Mouse (Mus musculus) B cell, adult 67 days (primary cell): ENCODE data around the gene Pmis2. TPM values are rescaled to one million over a fixed set of nuclear protein-coding genes. Genes with fewer than 3 reads are reported as not detected.

Experiments
- total RNA-seq, 2 experiments: library from RNA; stranded (reverse); gene quantifications; 4 replicates each; pipeline ENCODE4 v1.2.4; 2023

The Pmis2 gene
- total RNA-seq, result not detected

GRCm38 (mm10) chr7:30671480-30671879 lies at the start of gene Pmis2:
Pmis2 (minus strand) TSS chr7:30671605.

GRCm38 (mm10) chr7:30711942-30712341 lies 40.5 kb upstream of the Pmis2 start, which contains the start of gene Atp4a:
Atp4a (plus strand) TSS chr7:30712209.

GRCm38 (mm10) chr7:30698589-30698988 lies 27.2 kb upstream of the Pmis2 start, which contains the start of gene 2200002J24Rik:
2200002J24Rik (plus strand) TSS chr7:30698926.

GRCm38 (mm10) chr7:30664529-30665200 lies 6.7 kb downstream of the Pmis2 start, which contains the start of gene Haus5:
Haus5 (minus strand) TSS chr7:30664994.

GRCm38 (mm10) chr7:30649591-30650540 lies 21.5 kb downstream of the Pmis2 start, which contains the start of gene Rbm42:
Rbm42 (minus strand) TSS chr7:30650317.

GRCm38 (mm10) chr7:30635752-30636151 lies 35.7 kb downstream of the Pmis2 start, which contains the start of gene Etv2:
Etv2 (minus strand) TSS chr7:30635852.

GRCm38 (mm10) chr7:30625530-30626384 lies 45.6 kb downstream of the Pmis2 start, which contains the start of gene Cox6b1:
Cox6b1 (minus strand) TSS chr7:30626151.

Other genes with a start within 250 kb of the Pmis2 start
- gene Nfkbid, start 249.9 kb downstream of the Pmis2 start, total RNA-seq, result 100 to 1,000 TPM; 400 to 437 TPM
- gene Aplp1, start 226.1 kb downstream of the Pmis2 start, total RNA-seq, result not detected
- gene Kirrel2, start 213.9 kb downstream of the Pmis2 start, total RNA-seq, result not detected
- not detected for gene Nphs1, start 213.3 kb downstream of the Pmis2 start, total RNA-seq
- gene Prodh2, start 178.0 kb downstream of the Pmis2 start, total RNA-seq, result not detected
- gene Arhgap33, start 136.5 kb downstream of the Pmis2 start, total RNA-seq, result 10 to 100 TPM; 18.6 to 20.7 TPM
- 1 to 10 TPM; 3.0 to 4.3 TPM for gene Hspb6, start 119.4 kb downstream of the Pmis2 start, total RNA-seq
- 10 to 100 TPM; 18.8 to 27.2 TPM for gene Proser3, start 119.3 kb downstream of the Pmis2 start, total RNA-seq
- gene Lin37, start 111.8 kb downstream of the Pmis2 start, total RNA-seq, result 10 to 100 TPM; 42.2 to 45.2 TPM
- 100 to 1,000 TPM; 107 to 109 TPM for gene U2af1l4, start 108.3 kb downstream of the Pmis2 start, total RNA-seq
- gene Gm49396, start 108.3 kb downstream of the Pmis2 start, total RNA-seq, result 10 to 100 TPM; 13.9 to 14.0 TPM
- 100 to 1,000 TPM; 129 to 145 TPM for gene Psenen, start 108.0 kb downstream of the Pmis2 start, total RNA-seq
- 1 to 10 TPM; 7.3 to 7.7 TPM for gene Igflr1, start 106.2 kb downstream of the Pmis2 start, total RNA-seq
- 100 to 1,000 TPM; 119 to 136 TPM for gene Kmt2b, start 82.9 kb downstream of the Pmis2 start, total RNA-seq
- gene Zbtb32, start 72.7 kb downstream of the Pmis2 start, total RNA-seq, result 1 to 10 TPM in 1 of 2 experiments, under 1 TPM in 1; 0.90 to 1.5 TPM
- under 1 TPM; 0.39 to 0.52 TPM for gene Upk1a, start 58.8 kb downstream of the Pmis2 start, total RNA-seq
- 100 to 1,000 TPM; 211 to 273 TPM for gene Cox6b1, start 45.5 kb downstream of the Pmis2 start, total RNA-seq
- gene Etv2, start 35.8 kb downstream of the Pmis2 start, total RNA-seq, result not detected
- gene Rbm42, start 21.3 kb downstream of the Pmis2 start, total RNA-seq, result 100 to 1,000 TPM in 1 of 2 experiments, 10 to 100 TPM in 1; 96.7 to 103 TPM
- gene Haus5, start 6.6 kb downstream of the Pmis2 start, total RNA-seq, result 10 to 100 TPM; 59.7 to 71.7 TPM
- not detected for gene 2200002J24Rik, start 27.3 kb upstream of the Pmis2 start, total RNA-seq
- gene Atp4a, start 40.6 kb upstream of the Pmis2 start, total RNA-seq, result under 1 TPM; 0.29 to 0.59 TPM
- 10 to 100 TPM; 46.8 to 50.0 TPM for gene Tmem147, start 57.9 kb upstream of the Pmis2 start, total RNA-seq
- not detected for gene Gapdhs, start 72.1 kb upstream of the Pmis2 start, total RNA-seq
- gene Sbsn, start 79.9 kb upstream of the Pmis2 start, total RNA-seq, result 1 to 10 TPM; 3.8 to 5.0 TPM
- not detected for gene Dmkn, start 92.2 kb upstream of the Pmis2 start, total RNA-seq
- not detected for gene Krtdap, start 116.3 kb upstream of the Pmis2 start, total RNA-seq
- gene Ffar2, start 152.2 kb upstream of the Pmis2 start, total RNA-seq, result 10 to 100 TPM; 15.2 to 19.0 TPM
- 1 to 10 TPM; 2.2 to 3.7 TPM for gene Ffar3, start 184.6 kb upstream of the Pmis2 start, total RNA-seq
- 10 to 100 TPM; 34.4 to 43.8 TPM for gene Ffar1, start 190.0 kb upstream of the Pmis2 start, total RNA-seq
- gene Cd22, start 208.7 kb upstream of the Pmis2 start, total RNA-seq, result 1,000 to 10,000 TPM; 1,236 to 1,328 TPM
- not detected for gene Mag, start 243.3 kb upstream of the Pmis2 start, total RNA-seq